Mouse (Mus musculus) myocyte (in vitro differentiated cells): ENCODE measurements around the gene Gstm6.

Experiments used
- MAX ChIP-seq: IDR thresholded peaks from one replicate; pipeline ENCODE4 v1.6.1; 2011; ENCODE audit warnings: low read depth, mild to moderate bottlenecking, control low read depth
- MYOD1 ChIP-seq, 3 experiments: IDR thresholded peaks; one replicate each; pipeline ENCODE4 v1.6.1; 2011; ENCODE audit warnings: control low read depth in 2 of 3, low read depth in 2 of 3, mild to moderate bottlenecking in 2 of 3, moderate library complexity in 1 of 3; ENCODE audit not compliant: insufficient read length in 2 of 3, control insufficient read depth in 1 of 3
- MYOG ChIP-seq, 3 experiments: IDR thresholded peaks; one replicate each; pipeline ENCODE4 v1.6.1; 2011; ENCODE audit warnings: control low read depth in 2 of 3, low read depth in 2 of 3, mild to moderate bottlenecking in 2 of 3; ENCODE audit not compliant: insufficient read length in 2 of 3, control insufficient read depth in 1 of 3, insufficient read depth in 1 of 3
- POLR2A ChIP-seq: IDR thresholded peaks from one replicate; pipeline ENCODE4 v1.6.1; 2011; ENCODE audit warnings: low read depth, mild to moderate bottlenecking, control low read depth, moderate library complexity; ENCODE audit not compliant: insufficient read length
- SRF ChIP-seq: IDR thresholded peaks from one replicate; pipeline ENCODE4 v1.6.1; 2011; ENCODE audit warnings: low read depth; ENCODE audit not compliant: control insufficient read depth, insufficient read length
- TCF12 ChIP-seq: IDR thresholded peaks from one replicate; pipeline ENCODE4 v1.6.1; 2011; ENCODE audit warnings: mild to moderate bottlenecking, control low read depth; ENCODE audit not compliant: poor library complexity, insufficient read depth, severe bottlenecking
- TCF3 ChIP-seq: IDR thresholded peaks from one replicate; pipeline ENCODE4 v1.6.1; 2011; ENCODE audit warnings: low read depth, control low read depth; ENCODE audit not compliant: insufficient read length
- USF1 ChIP-seq: IDR thresholded peaks from one replicate; pipeline ENCODE4 v1.6.1; 2011; ENCODE audit warnings: low read depth, mild to moderate bottlenecking, control low read depth, moderate library complexity

GRCm38 (mm10) chr3:107905942-107906341, 37.6 kb downstream of the Gstm6 start:
- TF ChIP-seq POLR2A (no peak), USF1 (no peak), TCF12 (no peak), SRF (no peak), MYOG (IDR thresholded peaks at IDR 0.05; ENCODE audit: control insufficient read depth in 1 of 3, insufficient read depth in 1 of 3, insufficient read length in 2 of 3, low read depth in 2 of 3) (no peak), MYOD1 (IDR thresholded peaks at IDR 0.05; ENCODE audit: control insufficient read depth in 1 of 3, insufficient read length in 2 of 3, low read depth in 2 of 3) (no peak), MAX (no peak), TCF3 (no peak)
